Mouse (Mus musculus) megakaryocyte-erythroid progenitor cell, adult 5-6 weeks (primary cell): Measurements from ENCODE around the gene Syk. TPM values are rescaled to one million over a fixed set of nuclear protein-coding genes. Genes with fewer than 3 reads are reported as not detected.
A peak's percentile ranks its signal among the peaks of the same experiment; 100 is the strongest.

ENCODE experiments used
- ATAC-seq: replicated peaks from 2 replicates; pipeline ENCODE4 v1.8.0; 2016; ENCODE audit warnings: mild to moderate bottlenecking, inconsistent platforms; ENCODE audit not compliant: severe bottlenecking, poor library complexity, low FRiP score, low TSS enrichment
- total RNA-seq, 2 experiments: library from RNA; stranded (forward) in 1 of 2; stranded (reverse) in 1 of 2; fragments of 200-1000, 215-1000 nt in 1 of 2; fragments of >200 nt in 1 of 2; fragmentation: Nextera tagmentation in 1 of 2; gene quantifications; 2 replicates each; pipeline ENCODE4 v1.2.3; 2014 to 2017

Syk gene
- total RNA-seq, 2 experiments from 2014 or later: 25.6 to 34.0 TPM

- ATAC-seq: no peak
Observed at GRCm38 (mm10) chr13:52591831-52592230, 8.9 kb downstream of the Syk start.

GRCm38 (mm10) chr13:52596692-52597091, 13.7 kb downstream of the Syk start:
- peak; percentile 66 for ATAC-seq

- no peak; the same call in 1 of the 2 replicates for ATAC-seq
Observed at GRCm38 (mm10) chr13:52597092-52597678, 14.2 kb downstream of the Syk start.

- no peak for ATAC-seq
Observed at GRCm38 (mm10) chr13:52598233-52598632, 15.3 kb downstream of the Syk start.

GRCm38 (mm10) chr13:52600015-52600643, 17.2 kb downstream of the Syk start:
- ATAC-seq: no peak

GRCm38 (mm10) chr13:52602752-52603151, 19.8 kb downstream of the Syk start:
- ATAC-seq: peak; percentile 45; the same call in 1 of the 2 replicates

- no peak for ATAC-seq
Observed at GRCm38 (mm10) chr13:52603704-52604349, 20.9 kb downstream of the Syk start.

- ATAC-seq: no peak
Observed at GRCm38 (mm10) chr13:52605006-52605405, 22.0 kb downstream of the Syk start.

- no peak for ATAC-seq
Observed at GRCm38 (mm10) chr13:52605911-52606310, 22.9 kb downstream of the Syk start.

- ATAC-seq: no peak
Observed at GRCm38 (mm10) chr13:52606656-52607275, 23.8 kb downstream of the Syk start.

GRCm38 (mm10) chr13:52607964-52608363, 25.0 kb downstream of the Syk start:
- no peak for ATAC-seq

GRCm38 (mm10) chr13:52610463-52610862, 27.5 kb downstream of the Syk start:
- no peak for ATAC-seq

- ATAC-seq: no peak
Observed at GRCm38 (mm10) chr13:52613266-52613665, 30.3 kb downstream of the Syk start.

- ATAC-seq: peak; percentile 80
Observed at GRCm38 (mm10) chr13:52615085-52615484, 32.1 kb downstream of the Syk start.

GRCm38 (mm10) chr13:52617096-52617714, 34.2 kb downstream of the Syk start:
- ATAC-seq: peak; percentile 89

GRCm38 (mm10) chr13:52618592-52618991, 35.6 kb downstream of the Syk start:
- no peak for ATAC-seq

- no peak for ATAC-seq
Observed at GRCm38 (mm10) chr13:52619482-52619881, 36.5 kb downstream of the Syk start.

- ATAC-seq: peak; percentile 69
Observed at GRCm38 (mm10) chr13:52624038-52624437, 41.1 kb downstream of the Syk start.

GRCm38 (mm10) chr13:52628602-52629001, 45.6 kb downstream of the Syk start:
- peak; percentile 75 for ATAC-seq

GRCm38 (mm10) chr13:52631624-52632023, 48.7 kb downstream of the Syk start:
- no peak for ATAC-seq
